Mouse (Mus musculus) adrenal gland, postnatal 25 days (tissue): ENCODE data around the gene Tmem176a. TPM values are rescaled to one million over a fixed set of nuclear protein-coding genes. Genes with fewer than 3 reads are reported as not detected.
"Not testable (repeated sequence)": the region's sequence is repeated elsewhere in the genome, so short reads cannot be mapped to it uniquely, and the experiment has no call there.

ENCODE experiments used
- DNase-seq: peaks from one replicate; pipeline ENCODE4 v3.0.0; 2021; ENCODE audit warnings: mixed read lengths
- long read RNA-seq: library from polyadenylated mRNA; stranded (forward); transcript quantifications from one replicate; pipeline ENCODE4 v2.0.0, GENCODE M21; 2021
- total RNA-seq: library from RNA; stranded (reverse); gene quantifications from 2 replicates; pipeline ENCODE4 v1.2.3, GENCODE M21; 2021

Gene Tmem176a
- total RNA-seq, result 210 and 286 TPM in 2 replicates
- long read RNA-seq, transcript Tmem176a-201 (7 exons, 1,540 nt), result major isoform, 225 of 248 reads
- long read RNA-seq, partial matches to known transcripts, result 12 of 248 reads
- long read RNA-seq, other reads (novel, unspliced or antisense), result 7 of 248 reads

GRCm38 (mm10) chr6:48840371-48840969, at the start of gene Tmem176a:
Gene Tmem176a (plus strand): TSS chr6:48840919.
- peak; percentile 61 for DNase-seq

- DNase-seq, result no peak
These were observed 38.8 kb upstream of the Tmem176a start for GRCm38 (mm10) chr6:48801897-48802296.

GRCm38 (mm10) chr6:48803406-48804051, 37.2 kb upstream of the Tmem176a start:
- no peak for DNase-seq

- no peak for DNase-seq
These were observed 36.4 kb upstream of the Tmem176a start for GRCm38 (mm10) chr6:48804346-48804745.

GRCm38 (mm10) chr6:48806746-48807145, 34.0 kb upstream of the Tmem176a start:
- DNase-seq, result no peak

- no peak for DNase-seq
These were observed 31.1 kb upstream of the Tmem176a start for GRCm38 (mm10) chr6:48809494-48810219.

GRCm38 (mm10) chr6:48815013-48815412, 25.7 kb upstream of the Tmem176a start:
- no peak for DNase-seq

GRCm38 (mm10) chr6:48817815-48818214, 22.9 kb upstream of the Tmem176a start:
- DNase-seq, result peak; percentile 72

GRCm38 (mm10) chr6:48821991-48822785, 18.5 kb upstream of the Tmem176a start:
- DNase-seq, result not testable (repeated sequence)

GRCm38 (mm10) chr6:48825016-48825415, 15.7 kb upstream of the Tmem176a start:
- DNase-seq, result no peak

- DNase-seq, result no peak
These were observed 11.7 kb upstream of the Tmem176a start for GRCm38 (mm10) chr6:48828976-48829375.

GRCm38 (mm10) chr6:48829651-48830050, 11.1 kb upstream of the Tmem176a start:
- DNase-seq, result no peak

- no peak for DNase-seq
These were observed 10.5 kb upstream of the Tmem176a start for GRCm38 (mm10) chr6:48830241-48830640.

GRCm38 (mm10) chr6:48831141-48831540, 9.6 kb upstream of the Tmem176a start:
- no peak for DNase-seq

- DNase-seq, result no peak
These were observed 8.3 kb upstream of the Tmem176a start for GRCm38 (mm10) chr6:48832426-48832825.

- no peak for DNase-seq
These were observed 7.2 kb upstream of the Tmem176a start for GRCm38 (mm10) chr6:48833515-48833914.

- no peak for DNase-seq
These were observed 5.5 kb upstream of the Tmem176a start for GRCm38 (mm10) chr6:48835241-48835640.

GRCm38 (mm10) chr6:48836146-48836545, 4.6 kb upstream of the Tmem176a start:
- no peak for DNase-seq

GRCm38 (mm10) chr6:48837516-48837915, 3.2 kb upstream of the Tmem176a start:
- no peak for DNase-seq

- DNase-seq, result no peak
These were observed 2.2 kb upstream of the Tmem176a start for GRCm38 (mm10) chr6:48838321-48839080.

- DNase-seq, result peak; percentile 95
These were observed 380 bp downstream of the Tmem176a start, which contains the start of gene Tmem176b for GRCm38 (mm10) chr6:48840973-48841625. Gene Tmem176b (minus strand): TSS chr6:48841496.
